Mouse (Mus musculus): ENCODE results near the gene Ewsr1. TPM values are rescaled to one million over a fixed set of nuclear protein-coding genes. Genes with fewer than 3 reads are reported as not detected.
A peak's percentile ranks its signal among the peaks of the same experiment; 100 is the strongest.

Gene Ewsr1
- polyA plus RNA-seq, 1 experiment: 178 TPM

DNA sequence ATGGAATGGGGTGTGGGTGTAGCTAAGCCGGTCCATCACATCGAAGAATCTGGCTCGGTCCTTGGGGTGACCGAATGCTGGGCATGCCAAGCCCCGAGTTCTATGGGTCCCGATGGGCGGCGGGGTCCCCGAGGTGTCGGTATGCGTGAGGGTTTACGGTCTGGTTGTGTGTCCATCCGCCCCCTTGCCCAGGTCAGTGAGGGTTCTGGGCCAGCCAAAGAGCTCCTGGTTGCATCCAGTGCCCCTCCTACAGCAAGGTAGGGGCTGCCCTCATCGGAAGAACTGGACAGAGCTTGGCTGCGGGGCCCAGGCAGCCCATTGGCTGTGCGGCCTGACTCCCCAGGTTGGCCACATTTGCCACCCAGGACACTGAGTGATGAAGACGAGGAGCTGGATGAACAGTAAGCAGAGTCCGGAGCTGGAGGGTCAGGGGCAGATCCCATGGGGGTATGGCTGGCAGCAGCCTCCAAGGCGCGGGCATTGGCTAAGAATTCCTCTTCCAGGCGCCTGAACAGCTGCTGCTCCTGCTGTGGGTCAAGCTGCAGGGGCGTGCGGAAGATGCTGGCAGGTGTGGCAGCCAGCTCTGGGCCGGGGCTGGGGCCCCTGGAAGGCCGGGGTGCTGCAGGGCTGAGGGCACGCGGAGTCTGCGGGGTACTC, 38.2 kb downstream of the Ewsr1 start:
- no peak overlapping the region for H3ac ChIP-seq (ENCODE audit: control insufficient read depth, insufficient read length, low read depth)
- H3K27me3 ChIP-seq (ENCODE audit: control insufficient read depth, insufficient read depth, insufficient read length): no peaks in the 10 kb centered on the region
- no peak for TF ChIP-seq CEBPB (IDR thresholded peaks at IDR 0.05; ENCODE audit: low read depth)
- TF ChIP-seq MYOD1 (IDR thresholded peaks at IDR 0.05; ENCODE audit: control insufficient read depth, insufficient read length, low read depth): peak; percentile 43
- H3K79me3 ChIP-seq (ENCODE audit: low read depth): peaks cover 16% of the 10 kb centered on the region
- H3K36me3 ChIP-seq (ENCODE audit: control insufficient read depth, insufficient read depth): peaks cover 16% of the 10 kb centered on the region
- H3K79me2 ChIP-seq (ENCODE audit: control insufficient read depth, insufficient read depth): peaks cover 31% of the 10 kb centered on the region
- H3K4me3 ChIP-seq (ENCODE audit: insufficient read depth, poor library complexity, severe bottlenecking): no peak overlapping the region

DNA sequence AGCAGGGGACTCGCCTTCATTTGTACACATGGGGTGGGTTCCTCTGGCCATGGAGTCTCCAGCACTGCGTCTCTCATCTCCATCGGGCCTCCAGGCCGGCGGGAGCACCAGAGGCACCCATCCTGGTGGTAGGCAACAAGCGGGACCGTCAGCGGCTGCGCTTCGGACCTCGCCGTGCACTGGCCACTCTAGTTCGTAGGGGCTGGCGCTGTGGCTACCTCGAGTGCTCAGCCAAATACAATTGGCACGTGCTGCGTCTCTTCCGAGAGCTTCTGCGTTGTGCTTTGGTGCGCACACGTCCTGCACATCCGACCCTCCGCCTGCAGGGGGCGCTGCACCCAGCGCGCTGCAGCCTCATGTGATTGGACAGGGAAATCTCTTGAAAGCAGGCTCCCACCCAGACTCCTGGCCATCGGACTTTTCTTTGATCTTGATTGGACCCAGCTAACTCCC, 39.3 kb downstream of the Ewsr1 start:
- peaks cover 16% of the 10 kb centered on the region for H3K36me3 ChIP-seq (ENCODE audit: control insufficient read depth, insufficient read depth)
- H3K4me3 ChIP-seq (ENCODE audit: insufficient read depth, poor library complexity, severe bottlenecking): no peak overlapping the region
- H3ac ChIP-seq (ENCODE audit: control insufficient read depth, insufficient read length, low read depth): no peak overlapping the region
- H3K79me2 ChIP-seq (ENCODE audit: control insufficient read depth, insufficient read depth): peaks cover 28% of the 10 kb centered on the region
- H3K79me3 ChIP-seq (ENCODE audit: low read depth): peaks cover 16% of the 10 kb centered on the region
- no peaks in the 10 kb centered on the region for H3K27me3 ChIP-seq (ENCODE audit: control insufficient read depth, insufficient read depth, insufficient read length)
- no peak for TF ChIP-seq MYOG (IDR thresholded peaks at IDR 0.05; ENCODE audit: control insufficient read depth, extremely low read depth, insufficient read length)
- peak; percentile 69 for TF ChIP-seq CTCF (IDR thresholded peaks at IDR 0.05; ENCODE audit: control insufficient read depth, insufficient read depth, insufficient read length)

DNA sequence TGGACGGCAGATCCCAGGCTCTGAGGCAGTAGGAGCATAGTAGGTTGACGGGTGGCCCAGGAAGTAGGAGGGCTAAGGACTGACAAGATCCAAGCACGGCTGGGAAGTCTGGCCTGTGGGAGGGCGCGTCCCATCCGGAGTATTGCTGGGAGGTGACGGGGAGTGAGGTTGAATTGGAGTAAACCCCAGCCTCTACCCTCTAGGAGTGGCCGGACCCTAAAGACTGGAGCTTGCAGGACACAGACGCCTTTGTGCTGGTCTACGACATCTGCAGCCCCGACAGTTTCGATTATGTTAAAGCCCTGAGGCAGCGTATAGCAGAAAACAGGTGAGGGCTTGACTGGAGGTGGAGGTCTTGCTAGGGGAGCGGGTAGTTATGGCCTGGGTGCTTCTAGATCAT, 39.8 kb downstream of the Ewsr1 start:
- Histone ChIP-seq H3K27me3 (ENCODE audit: control insufficient read depth, insufficient read depth, insufficient read length) (no peaks in the 10 kb centered on the region), H3K79me2 (ENCODE audit: control insufficient read depth, insufficient read depth) (peaks cover 23% of the 10 kb centered on the region), H3K4me3 (ENCODE audit: insufficient read depth, poor library complexity, severe bottlenecking) (no peak overlapping the region), H3ac (ENCODE audit: control insufficient read depth, insufficient read length, low read depth) (no peak overlapping the region), H3K36me3 (ENCODE audit: control insufficient read depth, insufficient read depth) (peaks cover 16% of the 10 kb centered on the region), H3K79me3 (ENCODE audit: low read depth) (peaks cover 11% of the 10 kb centered on the region)
- TF ChIP-seq MAX (IDR thresholded peaks at IDR 0.05): no peak
- TF ChIP-seq FOSL1 (IDR thresholded peaks at IDR 0.05; ENCODE audit: insufficient read depth, low read length, poor library complexity, severe bottlenecking): no peak
- TF ChIP-seq CEBPB (IDR thresholded peaks at IDR 0.05; ENCODE audit: low read depth): no peak
- TF ChIP-seq MYOD1 (IDR thresholded peaks at IDR 0.05; ENCODE audit: control insufficient read depth, insufficient read length, low read depth): no peak
- TF ChIP-seq USF1 (IDR thresholded peaks at IDR 0.05; ENCODE audit: low read depth): no peak
- TF ChIP-seq MYOG (IDR thresholded peaks at IDR 0.05; ENCODE audit: control insufficient read depth, extremely low read depth, insufficient read length): no peak
- TF ChIP-seq CTCF (IDR thresholded peaks at IDR 0.05; ENCODE audit: control insufficient read depth, insufficient read depth, insufficient read length): no peak

DNA sequence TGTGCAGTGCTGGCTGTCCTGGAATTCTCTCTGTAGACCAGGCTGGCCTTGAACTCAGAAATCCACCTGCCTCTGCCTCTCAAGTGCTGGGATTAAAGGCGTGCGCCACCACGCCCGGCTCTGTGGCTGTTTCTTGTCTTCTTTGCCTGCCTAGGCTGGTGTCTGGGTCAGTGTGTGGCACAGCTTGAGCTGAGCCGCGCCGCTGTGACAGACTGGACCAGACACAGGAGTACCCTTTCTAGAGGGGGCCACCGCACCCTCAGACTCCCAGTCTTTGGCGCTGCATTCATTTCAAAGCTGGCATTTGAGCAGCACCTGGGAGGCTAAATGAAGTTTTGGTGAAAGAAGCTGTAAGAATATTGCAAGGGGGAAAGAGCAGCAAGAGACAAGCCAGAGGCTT, 40.3 kb downstream of the Ewsr1 start:
- H3K4me3 ChIP-seq (ENCODE audit: insufficient read depth, poor library complexity, severe bottlenecking): no peak overlapping the region
- TF ChIP-seq MYOD1 (IDR thresholded peaks at IDR 0.05; ENCODE audit: control insufficient read depth, insufficient read length, low read depth): no peak
- no peak for TF ChIP-seq CTCF (IDR thresholded peaks at IDR 0.05; ENCODE audit: control insufficient read depth, insufficient read depth, insufficient read length)
- no peak for TF ChIP-seq USF1 (IDR thresholded peaks at IDR 0.05; ENCODE audit: low read depth)
- TF ChIP-seq MYOG (IDR thresholded peaks at IDR 0.05; ENCODE audit: control insufficient read depth, extremely low read depth, insufficient read length): no peak
- TF ChIP-seq MAX (IDR thresholded peaks at IDR 0.05): no peak
- TF ChIP-seq CEBPB (IDR thresholded peaks at IDR 0.05; ENCODE audit: low read depth): no peak
- no peak for TF ChIP-seq FOSL1 (IDR thresholded peaks at IDR 0.05; ENCODE audit: insufficient read depth, low read length, poor library complexity, severe bottlenecking)
- peaks cover 8% of the 10 kb centered on the region for H3K79me3 ChIP-seq (ENCODE audit: low read depth)
- H3ac ChIP-seq (ENCODE audit: control insufficient read depth, insufficient read length, low read depth): no peak overlapping the region
- H3K36me3 ChIP-seq (ENCODE audit: control insufficient read depth, insufficient read depth): peaks cover 16% of the 10 kb centered on the region
- peaks cover 19% of the 10 kb centered on the region for H3K79me2 ChIP-seq (ENCODE audit: control insufficient read depth, insufficient read depth)
- H3K27me3 ChIP-seq (ENCODE audit: control insufficient read depth, insufficient read depth, insufficient read length): no peaks in the 10 kb centered on the region

DNA sequence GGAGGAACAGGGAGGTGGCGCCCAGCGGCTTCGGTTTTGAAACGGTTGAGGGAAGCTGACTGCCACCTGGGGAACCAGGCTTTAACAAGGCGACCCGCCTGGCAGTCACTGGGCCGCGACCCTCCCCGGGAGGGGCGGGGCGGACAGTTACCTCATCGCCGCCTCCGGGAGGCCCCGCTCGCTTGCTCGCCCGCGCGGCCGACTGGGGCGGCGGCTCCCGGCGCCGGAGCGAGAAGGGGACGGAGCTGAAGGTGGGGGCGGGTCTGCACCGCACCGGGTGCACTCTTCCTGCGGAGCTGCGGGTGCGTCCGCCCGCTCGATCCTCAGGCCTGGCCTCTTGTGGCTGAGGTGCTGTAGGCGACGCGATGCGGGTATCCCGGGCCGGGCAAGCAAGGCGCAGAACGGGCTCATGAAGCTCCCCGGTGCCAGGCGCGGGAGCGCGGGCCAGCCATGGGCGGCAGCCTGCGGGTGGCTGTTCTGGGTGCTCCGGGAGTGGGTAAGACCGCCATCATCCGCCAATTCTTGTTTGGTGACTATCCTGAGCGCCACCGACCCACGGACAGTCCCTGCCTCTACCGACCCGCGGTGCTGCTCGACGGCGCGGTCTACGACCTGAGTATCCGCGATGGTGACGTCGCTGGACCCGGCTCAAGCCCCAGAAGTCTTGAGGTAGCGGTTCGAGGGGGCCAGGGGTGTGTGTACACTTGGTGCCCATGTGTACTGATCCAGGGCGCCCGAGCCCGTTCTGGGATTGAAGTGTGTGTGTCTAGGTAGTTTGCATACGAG, 41.0 kb downstream of the Ewsr1 start, which contains the start of gene Rasl10a:
Rasl10a (plus strand) TSS at position 273 of the 786 bp plus-strand sequence.
- Histone ChIP-seq H3K79me2 (ENCODE audit: control insufficient read depth, insufficient read depth) (peaks cover 12% of the 10 kb centered on the region), H3K36me3 (ENCODE audit: control insufficient read depth, insufficient read depth) (peaks cover 16% of the 10 kb centered on the region), H3ac (ENCODE audit: control insufficient read depth, insufficient read length, low read depth) (peak within 1 kb of the TSS; percentile 59), H3K4me3 (ENCODE audit: insufficient read depth, poor library complexity, severe bottlenecking) (no peak within 1 kb of the TSS), H3K27me3 (ENCODE audit: control insufficient read depth, insufficient read depth, insufficient read length) (no peaks in the 10 kb centered on the region), H3K79me3 (ENCODE audit: low read depth) (peaks cover 6% of the 10 kb centered on the region)
- no peak for TF ChIP-seq MAX (IDR thresholded peaks at IDR 0.05)
- TF ChIP-seq MYOD1 (IDR thresholded peaks at IDR 0.05; ENCODE audit: control insufficient read depth, insufficient read length, low read depth): no peak
- no peak for TF ChIP-seq CTCF (IDR thresholded peaks at IDR 0.05; ENCODE audit: control insufficient read depth, insufficient read depth, insufficient read length)
- no peak for TF ChIP-seq USF1 (IDR thresholded peaks at IDR 0.05; ENCODE audit: low read depth)
- TF ChIP-seq CEBPB (IDR thresholded peaks at IDR 0.05; ENCODE audit: low read depth): no peak
- TF ChIP-seq MYOG (IDR thresholded peaks at IDR 0.05; ENCODE audit: control insufficient read depth, extremely low read depth, insufficient read length): no peak
- TF ChIP-seq FOSL1 (IDR thresholded peaks at IDR 0.05; ENCODE audit: insufficient read depth, low read length, poor library complexity, severe bottlenecking): no peak

DNA sequence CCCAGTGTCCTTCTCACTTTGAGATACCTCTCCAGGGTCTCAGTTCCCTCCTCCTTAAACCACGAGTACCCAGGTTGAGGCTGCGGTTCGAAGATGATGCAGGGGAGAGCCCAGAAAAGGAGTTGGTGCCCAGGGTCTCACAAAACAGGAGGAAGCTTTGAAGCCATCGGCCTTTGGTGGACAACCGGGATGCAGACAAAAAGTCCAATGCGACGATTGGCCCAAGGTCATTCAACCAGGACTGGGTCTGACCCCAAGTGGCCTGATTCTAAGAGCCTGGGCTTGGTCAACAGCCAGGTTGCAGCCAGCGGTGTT, 41.6 kb downstream of the Ewsr1 start:
- H3K4me3 ChIP-seq (ENCODE audit: insufficient read depth, poor library complexity, severe bottlenecking): no peak overlapping the region
- no peaks in the 10 kb centered on the region for H3K27me3 ChIP-seq (ENCODE audit: control insufficient read depth, insufficient read depth, insufficient read length)
- peaks cover 15% of the 10 kb centered on the region for H3K36me3 ChIP-seq (ENCODE audit: control insufficient read depth, insufficient read depth)
- H3ac ChIP-seq (ENCODE audit: control insufficient read depth, insufficient read length, low read depth): no peak overlapping the region
- peaks cover 6% of the 10 kb centered on the region for H3K79me2 ChIP-seq (ENCODE audit: control insufficient read depth, insufficient read depth)
- H3K79me3 ChIP-seq (ENCODE audit: low read depth): peaks cover 1% of the 10 kb centered on the region
- TF ChIP-seq CTCF (IDR thresholded peaks at IDR 0.05; ENCODE audit: control insufficient read depth, insufficient read depth, insufficient read length) (no peak), MYOD1 (IDR thresholded peaks at IDR 0.05; ENCODE audit: control insufficient read depth, insufficient read length, low read depth) (no peak), USF1 (IDR thresholded peaks at IDR 0.05; ENCODE audit: low read depth) (no peak), CEBPB (IDR thresholded peaks at IDR 0.05; ENCODE audit: low read depth) (no peak), FOSL1 (IDR thresholded peaks at IDR 0.05; ENCODE audit: insufficient read depth, low read length, poor library complexity, severe bottlenecking) (no peak), MYOG (IDR thresholded peaks at IDR 0.05; ENCODE audit: control insufficient read depth, extremely low read depth, insufficient read length) (no peak), MAX (IDR thresholded peaks at IDR 0.05) (no peak)

Data from C2C12 (cell line).